Mouse (Mus musculus): ENCODE measurements around the gene Bax.
"Not testable (repeated sequence)": the region's sequence is repeated elsewhere in the genome, so short reads cannot be mapped to it uniquely, and the experiment has no call there.

Bax gene

GRCm38 (mm10) chr7:45466283-45467089 is at the start of gene Bax:
TSS of gene Bax (minus strand) at chr7:45466898.
- DNase-seq, result peak; percentile 88

DNA sequence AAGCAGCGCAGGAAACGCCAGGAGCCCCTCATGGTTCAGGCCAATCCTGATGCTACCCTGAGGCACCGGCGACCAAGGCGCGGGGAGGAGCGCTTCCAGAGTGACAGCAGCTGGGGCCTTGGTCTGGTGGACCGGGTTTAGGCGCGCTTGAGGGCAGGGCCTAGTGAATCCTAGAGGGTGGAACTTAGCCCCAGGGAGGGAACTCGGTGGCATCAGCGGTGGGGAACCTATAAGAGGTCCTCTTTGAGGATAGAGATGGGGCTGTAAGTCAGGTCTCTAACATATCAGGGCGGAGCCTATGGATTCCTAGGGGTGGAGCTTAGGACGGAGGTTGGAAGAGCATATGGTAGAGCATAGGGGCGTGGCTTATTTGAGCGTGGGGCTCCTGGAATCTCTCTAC is 48.7 kb upstream of the Bax start:
- DNase-seq, result no peak

DNA sequence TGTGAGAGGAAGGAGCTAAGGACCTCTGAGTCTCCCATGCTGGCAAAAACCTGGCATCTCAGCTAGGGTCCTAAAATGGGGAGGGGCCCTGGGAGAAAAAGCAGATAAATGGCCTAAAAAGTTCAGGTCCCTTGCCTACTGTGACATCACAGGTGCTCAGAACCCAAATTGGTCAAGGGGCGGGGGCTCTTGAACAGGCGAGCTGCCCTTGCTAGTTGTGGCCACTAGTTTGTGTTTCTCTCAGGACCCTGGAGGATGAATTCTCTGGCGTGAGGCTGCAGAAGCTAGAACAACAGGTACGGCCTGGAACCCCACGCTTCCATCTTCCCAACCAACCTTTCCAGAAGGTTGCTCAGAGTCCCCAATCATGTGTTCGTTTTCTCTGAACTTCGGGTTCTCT is 47.7 kb upstream of the Bax start:
- DNase-seq, result no peak

DNA sequence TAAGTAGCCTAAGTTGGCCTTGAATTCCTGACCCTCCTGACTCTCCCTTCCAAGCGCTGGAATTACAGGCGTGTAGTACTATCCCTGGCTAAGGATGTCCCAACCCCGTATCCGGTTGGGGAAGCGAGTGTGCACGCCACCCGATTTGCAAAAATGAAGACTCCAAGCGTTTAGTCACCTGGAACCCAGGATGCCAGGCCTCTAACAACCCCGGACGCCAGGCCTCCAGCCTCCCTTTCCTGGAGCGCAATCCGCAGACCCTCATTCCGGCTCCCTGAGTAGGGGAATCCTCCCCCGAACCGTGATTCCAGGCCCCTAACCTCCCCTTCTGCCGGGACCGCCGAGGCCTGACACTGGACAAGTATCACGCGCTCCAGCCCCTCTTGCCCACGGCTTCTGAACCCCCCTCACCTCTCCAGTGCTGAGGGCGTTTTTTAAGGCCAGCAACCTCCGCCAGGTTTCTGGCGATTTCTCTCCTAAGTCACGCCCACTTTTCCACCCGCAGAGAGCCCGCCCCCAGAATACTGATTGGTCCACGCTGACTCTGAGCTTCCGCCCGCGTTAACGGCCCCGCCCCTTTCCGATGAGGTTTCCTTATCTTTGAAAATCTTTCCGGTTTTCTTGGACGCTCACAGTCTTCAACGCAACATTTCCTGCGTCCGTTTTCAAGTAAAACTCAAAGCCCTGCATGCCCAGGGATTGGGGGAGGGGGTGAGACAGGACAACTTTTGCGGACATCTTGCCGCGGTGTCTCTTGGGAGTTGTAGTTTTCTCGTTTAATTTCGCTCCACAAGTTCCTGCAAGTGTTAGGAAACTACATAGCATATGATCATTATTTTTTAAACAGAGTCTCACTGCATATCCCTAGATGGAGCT is 43.5 kb upstream of the Bax start, which contains the start of gene Nucb1:
TSS of gene Nucb1 (minus strand) at position 495 of the 876 bp plus-strand sequence.
- peak; percentile 94 for DNase-seq

GRCm38 (mm10) chr7:45509181-45509882 is 42.6 kb upstream of the Bax start:
- DNase-seq, result peak; percentile 23

DNA sequence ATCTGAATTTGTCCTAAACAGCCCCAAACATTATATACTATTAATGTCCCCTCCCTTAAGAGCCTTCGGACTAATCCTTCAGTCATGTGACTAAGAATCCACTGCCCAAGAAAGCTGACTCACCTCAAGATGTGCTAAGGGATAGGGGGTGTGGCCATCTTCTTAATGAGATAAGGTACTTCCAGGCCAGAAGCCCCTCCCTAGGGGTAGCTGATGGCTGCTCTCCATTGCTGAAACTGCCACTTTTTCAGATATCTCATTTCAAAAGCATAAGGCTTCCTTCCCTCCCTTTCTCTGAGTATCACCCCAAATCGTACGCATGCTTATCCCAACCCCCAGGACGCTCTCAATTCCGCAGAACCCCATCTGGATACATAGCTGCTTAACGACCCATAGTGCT is 41.9 kb upstream of the Bax start:
- no peak for DNase-seq

DNA sequence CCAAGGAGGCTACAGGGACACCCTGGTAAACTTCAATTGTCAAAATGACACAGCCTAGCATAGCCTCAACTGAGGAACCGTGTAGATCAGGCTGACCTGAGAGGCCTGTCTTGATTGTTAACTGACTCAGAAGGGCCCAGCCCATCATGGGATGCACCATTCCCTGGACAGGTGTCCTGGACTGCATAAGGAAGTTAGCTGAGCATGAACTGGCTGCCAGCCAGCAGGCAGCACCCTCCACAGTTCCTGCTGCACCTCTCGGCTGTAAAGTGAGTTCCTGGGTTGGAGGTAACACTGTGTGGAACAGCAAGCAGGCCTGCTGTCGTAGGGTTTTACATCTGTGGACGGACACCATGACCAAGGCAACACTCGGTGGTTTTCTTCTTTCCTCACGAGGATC is 40.9 kb upstream of the Bax start:
- no peak for DNase-seq

DNA sequence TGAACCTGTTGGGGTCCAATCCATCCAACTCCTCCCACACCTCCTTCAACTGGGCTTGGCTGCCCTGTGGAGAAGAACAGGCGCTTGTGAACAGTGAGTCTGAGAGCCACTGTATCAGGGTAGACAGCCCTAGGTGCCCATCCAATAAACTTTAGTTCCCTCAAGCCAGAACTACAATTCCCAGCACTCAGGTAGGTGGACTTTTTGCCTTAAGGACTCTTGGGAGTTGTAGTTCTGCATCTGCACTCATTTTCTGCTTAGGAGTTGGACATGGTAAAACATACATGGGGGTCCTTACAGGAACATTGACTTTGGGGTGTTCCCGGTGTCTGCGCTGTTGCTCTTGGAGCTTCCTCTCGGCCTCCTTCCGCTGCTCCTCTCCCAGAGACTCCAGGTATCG is 31.7 kb upstream of the Bax start:
- no peak for DNase-seq

- no peak for DNase-seq
Measured at GRCm38 (mm10) chr7:45494548-45494947, 27.9 kb upstream of the Bax start.

DNA sequence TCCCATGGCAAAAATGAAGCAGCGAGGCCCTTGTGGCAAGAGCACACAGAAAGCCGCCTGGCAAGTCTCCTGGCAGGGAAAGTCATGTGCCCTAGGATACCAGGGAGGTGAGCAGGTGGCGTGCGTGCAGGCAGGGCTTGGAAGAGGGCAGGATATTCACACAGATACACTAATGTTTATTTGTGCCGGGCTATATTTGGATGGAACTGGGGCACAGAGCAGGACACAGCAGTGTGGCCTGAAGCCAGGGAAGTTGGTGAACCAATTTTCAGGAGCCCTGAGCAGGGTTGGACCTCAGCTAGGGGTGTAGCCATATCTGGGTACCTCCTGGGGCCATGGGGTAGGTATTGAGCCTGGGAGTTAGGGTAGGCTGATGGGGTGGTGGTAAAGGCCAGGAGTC is 26.3 kb upstream of the Bax start:
- no peak for DNase-seq

- no peak for DNase-seq
Measured at GRCm38 (mm10) chr7:45492225-45492844, 25.6 kb upstream of the Bax start.

DNA sequence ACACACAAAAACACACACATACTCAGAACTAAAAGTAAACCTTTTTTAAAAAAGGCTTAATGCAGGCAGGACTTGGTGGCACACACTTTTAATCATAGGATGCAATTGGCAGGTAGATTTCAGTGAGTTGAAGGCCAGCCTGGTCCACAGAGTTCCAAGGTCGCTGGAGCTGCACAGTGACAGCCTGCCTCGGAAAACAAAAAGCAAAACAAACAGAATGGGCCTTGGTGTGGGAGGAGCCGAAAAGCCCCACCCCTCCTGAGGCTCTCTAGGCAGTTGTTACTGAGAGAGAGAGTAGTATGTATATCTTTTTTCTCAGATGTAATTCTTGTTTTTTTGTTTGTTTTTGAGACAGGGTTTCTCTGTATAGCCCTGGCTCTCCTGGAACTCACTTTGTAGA is 24.6 kb upstream of the Bax start:
- DNase-seq, result no peak

DNA sequence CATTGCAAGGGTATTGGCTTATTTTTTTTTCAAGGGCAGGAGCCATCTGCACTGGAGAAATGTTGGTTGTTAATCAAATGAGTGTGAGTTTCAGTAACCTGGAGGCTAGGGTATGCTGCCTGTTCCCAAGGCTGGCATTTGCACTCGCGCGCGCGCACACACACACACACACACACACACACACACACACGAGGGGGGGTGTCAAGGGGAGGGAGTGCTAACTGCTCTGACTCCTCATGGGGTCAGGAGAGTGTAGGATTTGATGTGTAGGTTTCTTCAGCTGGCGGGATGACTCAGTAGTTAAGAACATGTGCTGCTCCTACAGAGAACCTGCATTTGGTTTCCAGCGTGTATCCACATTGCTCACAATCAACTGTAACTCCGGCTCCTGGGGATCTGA is 24.1 kb upstream of the Bax start:
- DNase-seq, result no peak

DNA sequence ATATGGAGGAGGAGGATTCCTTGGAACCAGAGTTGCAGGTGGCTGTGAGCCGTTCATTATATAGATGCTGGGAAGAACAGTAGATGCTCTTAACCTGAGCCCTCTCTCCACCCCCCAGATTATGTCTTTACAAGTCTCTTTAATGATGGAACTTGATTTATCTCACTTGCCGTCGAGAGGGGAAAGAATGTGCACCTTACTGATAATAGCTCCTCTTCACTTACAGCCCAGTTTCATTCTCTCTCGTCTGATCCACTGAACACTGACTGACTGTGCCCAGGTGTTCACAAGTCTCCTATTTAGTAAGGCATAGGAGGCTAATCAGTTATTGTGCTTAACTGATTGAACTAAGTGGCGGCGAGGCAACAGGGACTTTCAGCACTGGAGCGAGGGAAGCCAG is 22.9 kb upstream of the Bax start:
- DNase-seq, result no peak

DNA sequence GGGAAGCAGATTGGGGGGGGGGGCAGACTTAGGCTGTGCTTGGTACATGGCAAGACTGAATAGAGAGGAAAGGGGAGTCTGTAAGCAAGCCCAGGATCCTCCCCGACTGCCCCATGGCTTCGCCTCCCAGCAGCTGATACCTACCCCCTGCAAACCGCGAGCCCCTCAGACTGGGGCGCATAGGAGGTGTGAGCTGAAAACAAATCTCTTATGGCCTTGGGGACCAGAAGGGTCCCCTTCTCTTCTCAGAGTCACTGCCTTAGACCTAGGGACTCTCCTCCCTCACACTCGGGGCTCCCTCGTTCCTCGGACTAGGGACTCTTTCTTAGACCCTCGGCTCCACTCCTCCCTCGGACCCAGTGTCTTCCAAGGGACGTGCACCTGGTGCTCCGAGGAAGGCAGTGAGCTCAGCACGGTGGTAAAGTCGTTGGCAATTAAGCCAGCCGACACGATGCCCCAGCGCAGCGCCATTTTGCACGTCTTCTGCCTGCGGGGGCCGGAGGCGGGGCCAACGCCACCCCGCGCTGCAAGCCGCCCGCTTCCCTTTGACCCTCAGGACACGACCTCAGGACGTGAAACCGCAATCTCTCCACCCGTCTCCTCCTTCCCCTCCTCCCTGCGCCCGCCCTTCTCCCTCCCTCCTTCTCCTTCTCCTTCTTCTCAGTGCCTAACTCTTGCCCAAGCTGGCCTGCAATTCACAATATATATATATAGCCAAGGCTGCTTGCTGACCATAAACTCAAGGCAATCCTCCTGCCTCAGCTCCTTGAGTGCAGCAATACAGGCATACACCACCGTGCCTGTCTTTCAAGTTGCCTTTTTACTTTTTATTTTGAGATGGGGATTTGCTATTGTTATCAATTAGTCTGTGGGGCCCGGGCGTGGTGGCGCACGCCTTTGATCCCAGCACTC is 21.9 kb upstream of the Bax start, which contains the start of gene Dhdh:
TSS of gene Dhdh (minus strand) at position 513 of the 912 bp plus-strand sequence.
- DNase-seq, result peak; percentile 38

DNA sequence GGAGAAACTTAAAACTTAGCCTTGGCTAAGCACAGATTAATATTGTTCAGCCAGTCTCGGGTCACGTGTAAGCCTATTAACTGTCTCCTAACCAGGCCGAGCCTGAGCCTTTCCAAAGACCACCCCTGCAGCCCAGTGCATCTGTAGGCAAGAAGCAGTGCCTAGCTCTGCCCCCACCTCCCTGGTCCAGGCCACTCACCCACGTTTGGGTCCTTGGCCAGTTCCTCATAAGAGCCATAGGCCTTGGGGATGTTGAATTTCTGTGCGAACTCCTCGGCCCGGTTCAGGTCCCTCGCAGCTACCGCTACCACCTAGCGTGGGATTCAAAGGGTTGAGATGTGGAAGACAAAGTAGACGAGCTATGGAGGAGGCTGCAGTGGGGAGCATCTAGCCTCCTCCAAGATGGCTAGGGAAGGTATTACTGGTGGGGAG is 21.2 kb upstream of the Bax start:
- no peak for DNase-seq

DNA sequence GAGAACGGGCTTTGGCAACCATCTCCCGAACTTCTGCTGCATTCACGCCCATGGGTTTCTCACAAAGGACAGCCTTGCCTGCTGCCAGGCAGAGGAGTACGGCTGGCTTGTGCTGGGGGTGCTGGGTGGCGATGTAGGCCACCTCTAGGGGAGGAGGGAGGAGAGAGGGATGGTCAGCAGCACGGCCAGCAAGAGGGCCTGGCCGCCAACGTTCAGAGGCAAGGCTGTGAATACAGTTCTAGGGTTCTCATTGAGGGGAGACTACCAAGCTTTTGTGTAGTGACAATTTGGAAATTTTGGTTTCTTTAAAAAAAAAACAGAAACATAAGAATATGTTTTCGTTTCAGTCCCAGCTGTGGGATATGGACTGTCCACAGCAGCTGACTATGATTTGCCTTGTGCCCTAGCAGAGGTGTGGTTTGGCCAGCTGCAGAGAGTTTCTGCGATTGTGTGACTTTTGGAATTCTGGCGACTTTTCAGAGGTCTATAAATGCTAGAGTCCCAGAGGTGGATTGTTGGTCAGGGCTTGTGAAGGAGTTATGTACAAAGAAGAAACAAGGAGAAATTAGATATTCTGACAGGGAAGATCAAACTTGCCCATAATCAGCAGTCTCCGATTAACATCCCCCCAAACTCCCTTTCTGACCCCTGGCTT is 20.2 kb upstream of the Bax start, which contains the start of gene Gm45808:
TSS of gene Gm45808 (minus strand) at position 51 of the 655 bp plus-strand sequence.
- no peak for DNase-seq

GRCm38 (mm10) chr7:45486158-45486557 is 19.5 kb upstream of the Bax start:
- DNase-seq, result no peak

DNA sequence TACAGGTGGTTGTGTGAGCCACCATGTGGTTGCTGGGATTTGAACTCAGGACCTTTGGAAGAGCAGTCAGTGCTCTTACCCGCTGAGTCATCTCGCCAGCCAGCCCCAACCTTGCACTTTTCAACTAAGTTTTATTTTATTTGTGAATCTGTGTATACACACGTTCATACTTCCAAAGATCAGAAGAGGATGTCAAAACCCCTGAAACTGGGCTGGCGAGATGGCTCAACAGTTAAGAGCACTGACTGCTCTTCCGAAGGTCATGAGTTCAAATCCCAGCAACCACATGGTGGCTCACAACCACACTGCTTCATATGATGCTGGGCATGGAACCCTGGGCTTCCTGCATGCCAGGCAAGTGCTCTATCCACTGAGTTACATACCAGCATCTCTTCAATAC is 18.3 kb upstream of the Bax start:
- DNase-seq, result not testable (repeated sequence)

DNA sequence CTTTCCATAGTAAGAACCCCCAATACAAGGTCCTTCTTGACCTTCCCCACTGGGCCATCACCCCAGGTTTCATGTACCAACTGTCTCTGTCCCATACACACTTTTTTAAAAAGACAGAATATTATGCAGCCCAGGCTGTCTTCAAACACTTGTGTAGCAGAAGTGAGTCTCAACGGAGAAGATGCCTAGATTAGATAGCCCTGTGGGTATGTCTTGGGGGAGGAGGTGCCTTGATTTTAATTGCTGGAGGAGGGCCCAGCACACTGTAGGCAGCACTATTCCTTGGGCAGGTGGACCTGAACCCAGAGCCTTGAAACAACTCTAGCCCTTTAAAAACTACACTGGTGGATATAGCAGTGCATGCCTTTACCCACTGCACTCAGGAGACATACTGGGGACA is 15.5 kb upstream of the Bax start:
- DNase-seq, result no peak

DNA sequence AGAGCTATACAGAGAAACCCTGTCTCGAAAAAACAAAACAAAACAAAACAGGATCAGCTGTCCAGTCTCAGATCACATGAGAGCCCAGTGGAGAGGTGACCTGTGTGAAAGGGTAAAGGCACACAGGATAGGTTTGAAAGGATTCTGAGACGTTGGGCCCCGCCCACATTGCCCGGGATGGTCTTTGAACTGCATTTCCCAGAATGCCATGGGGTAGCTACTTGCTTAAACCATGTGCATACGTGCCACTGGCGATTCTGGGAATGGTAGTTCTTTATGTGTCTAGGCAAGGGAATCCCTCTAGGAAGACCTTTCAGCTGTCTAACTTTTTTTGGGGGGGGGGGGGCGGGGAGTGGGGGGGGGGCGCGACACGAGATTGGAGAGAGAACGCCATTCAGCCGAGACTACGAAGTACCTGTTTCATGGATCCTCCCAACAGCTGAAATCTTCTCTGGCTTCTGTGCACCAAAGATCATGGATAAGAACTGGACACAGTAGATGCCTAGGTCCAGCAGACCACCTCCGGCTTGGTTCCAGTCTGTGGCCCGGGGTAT is 14.8 kb upstream of the Bax start, which contains the start of gene Tulp2:
TSS of gene Tulp2 (plus strand) at position 504 of the 554 bp plus-strand sequence.
- DNase-seq, result peak; percentile 75

All from thymus, postnatal 25 days (tissue).